Mouse (Mus musculus) limb, embryonic 11.5 days (tissue): ENCODE results near the gene Pilra. TPM values are rescaled to one million over a fixed set of nuclear protein-coding genes. Genes with fewer than 3 reads are reported as not detected.
"Not testable (repeated sequence)": the region's sequence is repeated elsewhere in the genome, so short reads cannot be mapped to it uniquely, and the experiment has no call there.

Experiments
- ATAC-seq: fragments of 200-750 bp; cut with Nextera tagmentation; 2 replicates; pipeline ENCODE4 v1.8.0; 2017; ENCODE audit warnings: low read depth; ENCODE audit not compliant: insufficient number of reproducible peaks, low FRiP score, low TSS enrichment
- DNase-seq: peaks from one replicate; pipeline ENCODE4 v3.0.0-alpha.2; 2015; ENCODE audit warnings: low spot score
- H3K27ac ChIP-seq: fragments of 300-500 bp; sonication (generic); replicated peaks from 2 replicates; pipeline ENCODE4 v1.5.1; 2014; ENCODE audit warnings: low read depth, mild to moderate bottlenecking, low read length
- H3K27me3 ChIP-seq: fragments of 300-500 bp; sonication (generic); 2 replicates; pipeline ENCODE4 v1.6.1; 2014; ENCODE audit warnings: mild to moderate bottlenecking, low read length, mixed read lengths; ENCODE audit not compliant: control insufficient read depth, insufficient read depth
- H3K36me3 ChIP-seq: fragments of 300-500 bp; sonication (generic); 2 replicates; pipeline ENCODE4 v1.6.1; 2014; ENCODE audit warnings: mild to moderate bottlenecking, low read length, moderate library complexity, mixed read lengths; ENCODE audit not compliant: control insufficient read depth, insufficient read depth
- H3K4me1 ChIP-seq: fragments of 300-500 bp; sonication (generic); 2 replicates; pipeline ENCODE4 v1.6.1; 2014; ENCODE audit warnings: low read length, mixed read lengths; ENCODE audit not compliant: control insufficient read depth, insufficient read depth
- H3K4me2 ChIP-seq: fragments of 300-500 bp; sonication (generic); 2 replicates; pipeline ENCODE4 v1.6.1; 2014; ENCODE audit warnings: low read depth, mild to moderate bottlenecking, moderate library complexity; ENCODE audit not compliant: severe bottlenecking
- H3K4me3 ChIP-seq: fragments of 300-500 bp; sonication (generic); 2 replicates; pipeline ENCODE4 v1.5.1; 2014; ENCODE audit warnings: low read depth, low read length
- H3K9ac ChIP-seq: fragments of 300-500 bp; sonication (generic); 2 replicates; pipeline ENCODE4 v1.6.1; 2014; ENCODE audit warnings: mild to moderate bottlenecking, low read length
- H3K9me3 ChIP-seq: fragments of 300-500 bp; sonication (generic); 2 replicates; pipeline ENCODE4 v1.6.1; 2016; ENCODE audit warnings: low read length; ENCODE audit not compliant: control insufficient read depth
- WGBS: fragments of 180-500 bp; shearing (Covaris S2); extraction: QIAGEN DNeasy Blood & Tissue Kit; methylation state at CpG from one replicate; pipeline ENCODE4 v1.1.7; 2014; 5-methylcytosine and 5-hydroxymethylcytosine counted together
- polyA plus RNA-seq: library from polyadenylated mRNA; unstranded; fragments of >200 nt; fragmentation: Nextera tagmentation; extraction: Ambion mirVana; gene quantifications from 2 replicates; pipeline ENCODE4 v1.2.1, GENCODE M21; 2014

The Pilra gene
- polyA plus RNA-seq, 1 experiment from 2014 or later = 0.24 TPM

- ATAC-seq, H3K27ac ChIP-seq, H3K4me1 ChIP-seq, H3K4me3 ChIP-seq, H3K36me3 ChIP-seq, H3K27me3 ChIP-seq, H3K9me3 ChIP-seq, H3K9ac ChIP-seq, DNase-seq, H3K4me2 ChIP-seq: not testable (repeated sequence)
- WGBS = 97% methylated on average over 1 of the region's 1 CpGs
These were observed 27.9 kb upstream of the Pilra start for GRCm38 (mm10) chr5:137864008-137864407.

GRCm38 (mm10) chr5:137857960-137858710 lies 22.1 kb upstream of the Pilra start, which contains the start of gene Pilrb1:
TSS of gene Pilrb1 (minus strand) at chr5:137858106.
- H3K27ac ChIP-seq, H3K4me2 ChIP-seq, H3K9me3 ChIP-seq, H3K4me1 ChIP-seq, H3K27me3 ChIP-seq, ATAC-seq, H3K36me3 ChIP-seq, DNase-seq, H3K4me3 ChIP-seq, H3K9ac ChIP-seq: not testable (repeated sequence)
- 72% methylated on average over 2 of the region's 2 CpGs for WGBS

DNA sequence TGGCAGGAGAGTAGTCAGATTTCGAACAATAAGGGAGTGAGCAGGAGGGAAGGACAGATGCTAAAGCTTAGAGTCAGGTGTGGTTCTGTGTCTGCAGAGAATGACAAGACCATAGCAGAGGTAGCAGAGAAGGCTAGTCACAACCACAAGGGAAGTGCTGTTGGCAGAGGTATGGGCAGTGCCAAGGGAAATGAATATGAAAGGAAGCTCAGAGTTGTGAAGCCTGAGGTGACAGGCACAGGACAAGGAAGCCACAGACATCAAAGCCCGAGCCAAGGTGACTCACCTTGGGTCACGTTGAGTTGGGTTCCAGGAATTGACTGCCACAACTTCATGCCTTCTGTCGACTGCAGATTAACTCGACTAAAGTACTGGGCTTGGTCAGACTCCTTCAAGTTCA lies 20.8 kb upstream of the Pilra start:
- H3K27me3 ChIP-seq, H3K9me3 ChIP-seq, H3K9ac ChIP-seq, H3K4me1 ChIP-seq, H3K4me3 ChIP-seq, H3K4me2 ChIP-seq, DNase-seq, H3K36me3 ChIP-seq, ATAC-seq, H3K27ac ChIP-seq: not testable (repeated sequence)
- 70% methylated on average over 4 of the region's 5 CpGs for whole genome bisulfite sequencing

DNA sequence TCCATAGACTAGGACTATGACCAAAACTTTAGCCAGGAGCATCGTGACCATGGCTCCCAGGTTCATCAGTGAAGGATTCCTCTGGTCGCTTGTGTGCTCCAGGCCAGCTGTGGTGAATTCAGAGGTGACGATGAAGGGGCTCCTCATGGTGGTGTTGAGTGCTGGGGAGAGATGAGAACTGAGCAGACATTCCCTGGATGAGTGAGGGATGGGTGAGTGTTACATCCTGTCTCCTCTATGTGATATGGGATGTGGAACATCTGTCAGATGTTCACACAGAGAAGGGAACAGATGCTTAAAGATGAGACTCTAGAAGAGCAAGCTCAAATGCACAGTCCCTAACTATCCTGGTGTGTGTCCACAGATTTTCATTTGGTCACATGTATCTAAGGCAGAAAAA lies 18.8 kb upstream of the Pilra start:
- ATAC-seq, H3K27me3 ChIP-seq, H3K4me2 ChIP-seq, H3K4me3 ChIP-seq, H3K27ac ChIP-seq, H3K9me3 ChIP-seq, H3K4me1 ChIP-seq, H3K9ac ChIP-seq, DNase-seq, H3K36me3 ChIP-seq: not testable (repeated sequence)
- 78% methylated on average over 3 of the region's 3 CpGs for WGBS

DNA sequence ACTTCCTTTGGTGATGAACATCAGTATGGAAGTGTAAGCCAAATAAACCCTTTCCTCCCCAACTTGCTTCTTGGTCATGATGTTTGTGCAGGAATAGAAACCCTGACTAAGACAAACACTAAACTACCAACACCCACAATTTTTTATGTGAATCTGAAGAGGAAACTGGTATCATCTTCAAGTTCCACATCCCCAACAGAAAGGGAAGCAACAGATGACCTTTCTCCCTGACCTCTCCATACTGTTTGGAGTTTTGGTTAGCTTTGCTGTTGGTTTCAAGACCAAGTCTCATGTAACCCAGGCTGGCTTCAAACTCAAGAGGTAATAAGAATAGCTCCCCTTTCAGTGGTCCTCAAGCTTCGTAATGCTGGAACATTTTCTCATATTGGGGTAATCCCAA lies 14.2 kb upstream of the Pilra start:
- H3K27me3 ChIP-seq, H3K4me1 ChIP-seq, ATAC-seq, DNase-seq, H3K4me2 ChIP-seq, H3K9me3 ChIP-seq, H3K9ac ChIP-seq, H3K27ac ChIP-seq, H3K36me3 ChIP-seq, H3K4me3 ChIP-seq: not testable (repeated sequence)
- 86% methylated on average over 1 of the region's 1 CpGs for WGBS

DNA sequence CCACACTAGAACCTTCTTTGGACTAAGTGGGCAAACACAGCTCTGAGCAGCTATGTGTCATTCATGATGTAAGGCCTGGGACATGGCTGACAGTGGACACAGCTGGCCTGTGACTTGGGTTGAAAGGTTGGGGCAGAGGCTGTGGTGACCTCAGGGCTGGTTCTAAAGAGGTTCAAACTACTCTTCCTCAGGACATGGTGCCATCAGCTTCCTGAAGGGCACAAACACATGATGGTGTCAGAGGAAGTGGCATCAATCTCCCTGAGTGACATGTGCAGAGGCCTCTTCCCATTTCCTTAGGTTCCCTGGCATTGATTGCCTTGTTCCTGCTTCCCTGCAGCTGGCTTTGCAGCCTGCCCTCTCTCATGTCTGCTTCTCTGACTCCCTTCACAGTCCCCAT lies 1.0 kb upstream of the Pilra start:
- not testable (repeated sequence) for DNase-seq, ATAC-seq, H3K4me2 ChIP-seq, H3K9ac ChIP-seq, H3K27me3 ChIP-seq, H3K4me1 ChIP-seq, H3K36me3 ChIP-seq, H3K27ac ChIP-seq, H3K9me3 ChIP-seq, H3K4me3 ChIP-seq

GRCm38 (mm10) chr5:137836611-137837010 lies 530 bp upstream of the Pilra start:
- H3K9ac ChIP-seq = no peak overlapping the region
- H3K4me2 ChIP-seq = no peak overlapping the region
- no peaks in the 10 kb centered on the region for H3K36me3 ChIP-seq
- H3K4me3 ChIP-seq = no peak overlapping the region
- H3K27ac ChIP-seq = no peak overlapping the region
- H3K27me3 ChIP-seq = no peaks in the 10 kb centered on the region
- DNase-seq (no peak), ATAC-seq (no peak)
- H3K4me1 ChIP-seq = no peaks in the 10 kb centered on the region
- H3K9me3 ChIP-seq = no peaks in the 10 kb centered on the region

DNA sequence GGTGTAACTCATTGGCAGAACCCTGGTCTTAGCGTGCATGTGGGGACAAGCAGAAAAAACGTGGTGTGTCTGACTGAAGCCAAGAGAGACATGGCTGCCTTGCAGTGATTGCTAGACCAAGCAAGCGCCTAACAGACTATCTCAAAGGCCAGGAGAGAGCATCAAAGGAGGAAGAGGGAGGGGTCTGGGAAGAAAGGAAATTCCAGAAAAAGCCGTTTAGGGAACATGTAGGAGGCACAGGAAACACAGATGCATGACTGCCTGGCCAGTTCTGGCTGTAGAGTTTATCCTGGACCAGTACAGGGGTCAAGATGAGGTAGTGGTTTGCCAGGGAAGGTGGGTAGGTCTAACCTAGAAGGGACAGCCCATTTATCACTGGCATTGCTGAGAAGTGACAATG lies 2.6 kb downstream of the Pilra start:
- no peak overlapping the region for H3K9ac ChIP-seq
- H3K27ac ChIP-seq = no peak overlapping the region
- 47% methylated on average over 4 of the region's 4 CpGs for WGBS
- no peak overlapping the region for H3K4me2 ChIP-seq
- H3K36me3 ChIP-seq = no peaks in the 10 kb centered on the region
- H3K9me3 ChIP-seq = no peaks in the 10 kb centered on the region
- no peak for DNase-seq
- H3K4me3 ChIP-seq = no peak overlapping the region
- no peak for ATAC-seq
- H3K27me3 ChIP-seq = no peaks in the 10 kb centered on the region
- H3K4me1 ChIP-seq = no peaks in the 10 kb centered on the region

DNA sequence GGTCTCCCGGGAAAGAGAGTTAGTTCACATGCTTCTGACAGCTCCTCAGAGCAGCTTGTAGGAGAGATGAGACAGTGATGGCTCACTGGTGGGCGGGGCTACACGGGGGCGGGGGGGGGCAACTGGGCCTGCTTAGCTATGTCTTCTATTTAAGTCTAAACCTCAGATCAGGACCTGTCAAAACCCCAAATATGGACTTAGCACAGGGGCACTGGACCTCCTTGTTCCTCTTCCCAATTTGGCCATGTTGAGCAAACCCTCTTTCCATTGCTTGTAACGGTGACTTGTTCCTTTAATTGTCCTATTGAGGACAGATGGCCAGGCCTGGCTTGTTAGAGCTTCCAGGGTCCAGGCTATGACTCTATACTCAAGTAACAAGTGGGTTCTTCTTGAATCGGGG lies 4.6 kb downstream of the Pilra start:
- no peaks in the 10 kb centered on the region for H3K27me3 ChIP-seq
- no peaks in the 10 kb centered on the region for H3K36me3 ChIP-seq
- 72% methylated on average over 6 of the region's 6 CpGs for WGBS
- no peak overlapping the region for H3K4me2 ChIP-seq
- ATAC-seq (no peak), DNase-seq (no peak)
- no peaks in the 10 kb centered on the region for H3K9me3 ChIP-seq
- no peak overlapping the region for H3K9ac ChIP-seq
- no peak overlapping the region for H3K4me3 ChIP-seq
- H3K4me1 ChIP-seq = no peaks in the 10 kb centered on the region
- H3K27ac ChIP-seq = no peak overlapping the region
